Mouse (Mus musculus) liver, postnatal 0 days (tissue): ENCODE results near the gene Rabepk. TPM values are rescaled to one million over a fixed set of nuclear protein-coding genes. Genes with fewer than 3 reads are reported as not detected.
"Not testable (repeated sequence)": the region's sequence is repeated elsewhere in the genome, so short reads cannot be mapped to it uniquely, and the experiment has no call there.

Source experiments
- ATAC-seq: fragments of 200-750 bp; cut with Nextera tagmentation; 2 replicates; pipeline ENCODE4 v1.8.0; 2017; ENCODE audit warnings: mild to moderate bottlenecking, moderate library complexity
- DNase-seq: peaks from one replicate; pipeline ENCODE4 v3.0.0-alpha.2; 2016
- H3K27ac ChIP-seq: fragments of 300-500 bp; sonication (generic); 2 replicates; pipeline ENCODE4 v1.5.1; 2014; ENCODE audit warnings: antibody characterized with exemption, moderate library complexity, mild to moderate bottlenecking, low read depth
- H3K27me3 ChIP-seq: fragments of 300-500 bp; sonication (generic); 2 replicates; pipeline ENCODE4 v1.6.1; 2014; ENCODE audit warnings: low read length, control low read depth, mixed read lengths; ENCODE audit not compliant: insufficient read depth
- H3K36me3 ChIP-seq: fragments of 300-500 bp; sonication (generic); replicated peaks from 2 replicates; pipeline ENCODE4 v1.6.1; 2014; ENCODE audit warnings: mild to moderate bottlenecking, control low read depth, low read length, moderate library complexity, mixed read lengths; ENCODE audit not compliant: insufficient read depth
- H3K4me1 ChIP-seq: fragments of 300-500 bp; sonication (generic); 2 replicates; pipeline ENCODE4 v1.6.1; 2014; ENCODE audit warnings: antibody characterized with exemption, mild to moderate bottlenecking, control low read depth; ENCODE audit not compliant: insufficient read depth
- H3K4me2 ChIP-seq: fragments of 300-500 bp; sonication (generic); 2 replicates; pipeline ENCODE4 v1.6.1; 2014; ENCODE audit warnings: low read depth, mild to moderate bottlenecking, low read length, moderate library complexity, mixed read lengths
- H3K4me3 ChIP-seq: fragments of 300-500 bp; sonication (generic); 2 replicates; pipeline ENCODE4 v1.5.1; 2014; ENCODE audit warnings: low read depth, low read length
- H3K9ac ChIP-seq: fragments of 300-500 bp; sonication (generic); replicated peaks from 2 replicates; pipeline ENCODE4 v1.6.1; 2014; ENCODE audit warnings: mild to moderate bottlenecking, moderate library complexity
- H3K9me3 ChIP-seq: fragments of 300-500 bp; sonication (generic); 2 replicates; pipeline ENCODE4 v1.6.1; 2016; ENCODE audit warnings: mild to moderate bottlenecking, control low read depth, low read length, mixed read lengths
- CTCF ChIP-seq: sonication (generic); IDR thresholded peaks from 2 replicates; pipeline ENCODE4 v1.5.1; 2016; ENCODE audit warnings: antibody characterized with exemption, low read depth
- EP300 ChIP-seq: IDR thresholded peaks from 2 replicates; pipeline ENCODE4 v1.6.1; 2016; ENCODE audit warnings: antibody characterized with exemption, low read depth, mild to moderate bottlenecking
- WGBS: fragments of 180-500 bp; shearing (Covaris S2); extraction: QIAGEN DNeasy Blood & Tissue Kit; methylation state at CpG from one replicate; pipeline ENCODE4 v1.1.7; 2014; ENCODE audit not compliant: insufficient replicate concordance; 5-methylcytosine and 5-hydroxymethylcytosine counted together
- polyA plus RNA-seq: library from polyadenylated mRNA; unstranded; fragments of >200 nt; fragmentation: Nextera tagmentation; extraction: Ambion mirVana; gene quantifications from 2 replicates; pipeline ENCODE4 v1.2.1, GENCODE M21; 2015

Gene Rabepk
- polyA plus RNA-seq, 1 experiment from 2014 or later: 20.4 TPM

DNA sequence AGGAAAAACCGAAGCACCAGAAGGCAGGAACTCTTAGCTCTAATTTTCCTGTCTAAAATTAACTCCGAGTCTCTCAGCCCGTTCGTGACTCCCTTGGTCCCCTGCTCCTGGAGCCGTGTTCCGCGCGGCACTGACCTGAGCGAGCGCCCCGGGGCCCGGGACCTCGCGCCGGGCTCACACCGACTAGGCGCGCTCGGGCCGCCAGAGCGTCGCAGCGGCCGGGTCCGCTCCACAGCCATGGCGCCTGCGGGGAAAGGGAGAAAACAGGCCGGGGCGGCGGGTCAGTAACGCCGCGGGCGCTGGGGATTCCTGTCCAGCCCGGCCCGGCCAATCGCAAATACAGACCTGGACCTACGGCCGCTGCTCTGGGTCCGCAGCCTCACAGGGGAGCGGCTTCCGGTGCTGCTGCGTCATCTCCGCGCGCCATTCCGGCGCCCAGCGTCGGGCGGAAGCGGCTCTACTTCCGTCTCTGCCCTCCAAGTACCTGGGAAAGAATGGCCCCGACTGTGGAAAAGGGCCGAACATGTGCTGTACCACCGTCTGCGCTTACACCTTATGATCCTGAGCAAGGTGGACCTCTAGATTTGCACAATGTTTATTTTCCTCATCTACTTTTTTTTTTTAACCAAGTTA lies 26.2 kb upstream of the Rabepk start, which contains the start of gene Fbxw2:
TSS of gene Fbxw2 (minus strand) at position 485 of the 633 bp plus-strand sequence.
- ATAC-seq: peak; percentile 93
- H3K4me1 ChIP-seq: peaks cover 22% of the 10 kb centered on the region
- peaks cover 15% of the 10 kb centered on the region for H3K36me3 ChIP-seq
- no peaks in the 10 kb centered on the region for H3K9me3 ChIP-seq
- peak within 1 kb of the TSS; percentile 87 for H3K4me2 ChIP-seq
- H3K4me3 ChIP-seq: peak within 1 kb of the TSS; percentile 99
- peak within 1 kb of the TSS; percentile 100 for H3K9ac ChIP-seq
- H3K27ac ChIP-seq: peak within 1 kb of the TSS; percentile 99
- WGBS: under 1% methylated on average over 57 of the region's 57 CpGs
- H3K27me3 ChIP-seq: no peaks in the 10 kb centered on the region
- peak; percentile 95 for DNase-seq
- TF ChIP-seq EP300 (peak; percentile 63), CTCF (no peak)

- Histone ChIP-seq H3K4me1 (0 out of 2 replicates have a peak, but pooled peaks cover 2% of the 10 kb centered on the region), H3K9me3 (no peaks in the 10 kb centered on the region), H3K27ac (no peak overlapping the region), H3K27me3 (no peaks in the 10 kb centered on the region), H3K4me2 (no peak overlapping the region), H3K4me3 (no peak overlapping the region), H3K9ac (no peak overlapping the region), H3K36me3 (peaks cover 62% of the 10 kb centered on the region)
- ATAC-seq (no peak), DNase-seq (no peak)
- TF ChIP-seq CTCF (no peak), EP300 (no peak)
- WGBS: 95% methylated on average over 2 of the region's 2 CpGs
These were observed 18.8 kb upstream of the Rabepk start for GRCm38 (mm10) chr2:34818492-34818891.

GRCm38 (mm10) chr2:34815893-34816292 lies 16.2 kb upstream of the Rabepk start:
- DNase-seq, H3K27me3 ChIP-seq, H3K9ac ChIP-seq, H3K4me3 ChIP-seq, H3K4me2 ChIP-seq, ATAC-seq, H3K4me1 ChIP-seq, H3K9me3 ChIP-seq: not testable (repeated sequence)
- WGBS: 92% methylated on average over 2 of the region's 2 CpGs
- Histone ChIP-seq H3K27ac (peak overlapping the region; percentile 34), H3K36me3 (peaks cover 71% of the 10 kb centered on the region)

GRCm38 (mm10) chr2:34812706-34813105 lies 13.0 kb upstream of the Rabepk start:
- Histone ChIP-seq H3K4me2 (no peak overlapping the region), H3K4me1 (peaks cover 11% of the 10 kb centered on the region), H3K9me3 (no peaks in the 10 kb centered on the region), H3K4me3 (no peak overlapping the region), H3K27me3 (no peaks in the 10 kb centered on the region), H3K9ac (no peak overlapping the region), H3K27ac (no peak overlapping the region), H3K36me3 (peaks cover 81% of the 10 kb centered on the region)
- no peak for ATAC-seq
- DNase-seq: no peak
- TF ChIP-seq EP300 (no peak), CTCF (no peak)
- 83% methylated on average over 7 of the region's 7 CpGs for WGBS

DNA sequence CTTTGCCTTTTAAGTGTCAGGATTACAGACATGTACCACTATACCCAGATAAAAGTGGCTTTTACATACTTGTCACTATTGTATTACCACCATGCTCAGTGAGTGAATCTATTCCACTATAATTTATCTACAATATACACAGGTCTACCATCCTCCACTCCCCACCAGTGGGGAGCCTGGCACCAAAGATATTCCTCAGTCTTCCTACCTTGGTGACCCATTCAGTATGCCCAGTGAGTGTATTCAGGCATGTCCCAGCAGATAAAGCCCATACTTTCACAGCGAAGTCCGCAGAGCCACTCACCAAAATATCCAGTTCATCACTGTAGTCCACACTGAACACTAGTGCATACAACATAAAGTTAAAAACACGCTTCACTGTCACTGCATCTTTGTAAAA lies 11.1 kb upstream of the Rabepk start:
- H3K4me3 ChIP-seq: no peak overlapping the region
- peaks cover 78% of the 10 kb centered on the region for H3K36me3 ChIP-seq
- H3K4me1 ChIP-seq: peaks cover 15% of the 10 kb centered on the region
- no peak overlapping the region for H3K4me2 ChIP-seq
- no peaks in the 10 kb centered on the region for H3K9me3 ChIP-seq
- 81% methylated on average over 3 of the region's 3 CpGs for WGBS
- ATAC-seq: peak; percentile 48
- no peak overlapping the region for H3K27ac ChIP-seq
- no peak for DNase-seq
- no peak overlapping the region for H3K9ac ChIP-seq
- TF ChIP-seq EP300 (peak; percentile 60; the same call in 1 of the 2 replicates), CTCF (no peak)
- no peaks in the 10 kb centered on the region for H3K27me3 ChIP-seq

DNA sequence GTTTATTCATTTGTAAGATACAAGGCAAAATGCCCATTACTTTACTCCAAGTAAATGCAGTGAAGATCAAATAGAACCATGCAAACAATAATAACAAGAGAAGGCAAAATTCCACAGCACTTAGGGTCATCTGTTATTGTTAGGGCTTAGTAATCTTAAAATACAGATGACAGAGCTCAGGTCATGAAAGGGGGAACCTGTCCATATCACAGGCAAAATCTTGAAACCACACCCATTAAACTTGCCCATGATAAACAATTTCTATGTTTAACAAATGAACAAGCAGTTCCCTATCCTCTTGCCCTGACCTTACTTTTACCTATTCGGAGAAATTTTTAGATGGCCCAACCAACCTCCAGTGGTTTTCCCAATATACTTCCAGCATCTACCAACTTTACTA lies 9.9 kb upstream of the Rabepk start:
- Histone ChIP-seq H3K4me1 (peaks cover 22% of the 10 kb centered on the region), H3K9me3 (no peaks in the 10 kb centered on the region), H3K36me3 (peaks cover 77% of the 10 kb centered on the region), H3K27ac (no peak overlapping the region), H3K27me3 (no peaks in the 10 kb centered on the region), H3K9ac (no peak overlapping the region), H3K4me2 (no peak overlapping the region), H3K4me3 (no peak overlapping the region)
- 70% methylated on average over 1 of the region's 1 CpGs for WGBS
- no peak for TF ChIP-seq CTCF
- TF ChIP-seq EP300: no peak
- ATAC-seq (no peak), DNase-seq (no peak)

DNA sequence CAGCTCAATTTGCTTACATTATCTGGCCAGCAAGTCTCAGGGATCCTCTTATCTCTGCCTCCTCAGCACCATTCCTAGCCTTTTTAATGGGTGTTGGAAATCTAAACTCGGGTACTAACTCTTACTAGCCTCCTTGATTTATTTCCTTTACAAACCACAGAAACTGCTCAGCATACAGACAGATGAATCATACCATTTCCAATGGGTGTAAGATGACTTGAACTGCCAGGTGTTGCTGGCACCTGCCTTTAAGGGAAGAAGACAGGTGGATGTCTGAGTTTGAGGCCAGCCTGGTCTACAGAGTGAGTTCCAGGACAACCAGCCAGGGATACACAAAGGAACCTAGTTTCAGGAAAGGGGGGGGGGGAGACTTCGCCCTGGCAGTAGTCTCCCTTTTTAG lies 8.3 kb upstream of the Rabepk start:
- H3K4me3 ChIP-seq: no peak overlapping the region
- peaks cover 33% of the 10 kb centered on the region for H3K4me1 ChIP-seq
- no peak overlapping the region for H3K4me2 ChIP-seq
- DNase-seq (no peak), ATAC-seq (no peak)
- H3K27ac ChIP-seq: 0 out of 2 replicates have a peak overlapping the region, but pooled peaks have one; percentile 7
- H3K27me3 ChIP-seq: no peaks in the 10 kb centered on the region
- WGBS: 48% methylated on average over 2 of the region's 2 CpGs
- TF ChIP-seq EP300: no peak
- TF ChIP-seq CTCF: no peak
- no peaks in the 10 kb centered on the region for H3K9me3 ChIP-seq
- no peak overlapping the region for H3K9ac ChIP-seq
- peaks cover 72% of the 10 kb centered on the region for H3K36me3 ChIP-seq
